In the genomic region with DNA sequence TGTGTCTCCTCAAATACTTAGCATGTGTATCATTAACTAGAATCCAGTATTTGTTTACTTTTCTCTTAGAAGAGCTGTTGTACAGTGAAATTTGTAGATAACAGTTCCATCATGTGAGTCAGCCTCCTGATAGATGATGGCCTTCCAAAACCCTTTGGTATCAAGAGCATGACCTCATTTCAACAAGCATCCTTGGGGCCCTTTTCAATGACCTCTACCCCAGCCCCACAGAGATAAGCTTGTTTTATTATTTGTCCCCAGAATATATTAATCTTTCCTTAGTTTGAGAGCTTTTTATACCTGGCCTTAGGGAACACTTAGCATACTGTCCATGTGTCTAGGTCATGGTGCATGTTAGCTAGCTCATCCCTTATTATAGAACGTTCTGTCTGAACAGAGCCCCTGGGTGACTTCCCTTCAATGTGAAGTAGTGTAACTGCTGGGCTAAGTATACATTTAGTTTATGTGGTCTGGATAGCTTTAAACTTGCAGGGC, we compare ENCODE assay signal across 19 mouse cellular contexts. TPM values are rescaled to one million over a fixed set of nuclear protein-coding genes. Genes with fewer than 3 reads are reported as not detected.
"Had no signal": no experiment of that assay in that cellular context is flagged by ENCODE, and none has a peak within 500 bp of the region (broad histone marks: within the 10 kb centered on the region; RNA-seq: fewer than 3 reads in every experiment).

No protein-coding gene starts in this region.

- DNase-seq: lung, embryonic 14.5 days; lung, postnatal 10 days; lung, postnatal 4 days; midbrain, embryonic 14.5 days; retina, postnatal 1 day; right cerebral cortex, adult 18-20 months; right cerebral cortex, postnatal 25 days; right cerebral cortex, postnatal 4 days; spleen, adult 18-20 months; thymus, adult 18-20 months; thymus, postnatal 25 days; thymus, postnatal 4 days had no signal

- H3K27me3 ChIP-seq: midbrain, embryonic 12.5 days; neural tube, embryonic 13.5 days; neural tube, embryonic 15.5 days had no signal

- H3K4me2 ChIP-seq: lung, embryonic 14.5 days; midbrain, embryonic 12.5 days; neural tube, embryonic 13.5 days; neural tube, embryonic 15.5 days had no signal

- H3K9me3 ChIP-seq: midbrain, embryonic 10.5 days; midbrain, embryonic 12.5 days; neural tube, embryonic 13.5 days; neural tube, embryonic 15.5 days had no signal

- H3K4me3 ChIP-seq: midbrain, embryonic 10.5 days; midbrain, embryonic 12.5 days; myocyte; neural tube, embryonic 13.5 days; neural tube, embryonic 15.5 days had no signal

- H3K9ac ChIP-seq: lung, embryonic 14.5 days; midbrain, embryonic 12.5 days; neural tube, embryonic 13.5 days; neural tube, embryonic 15.5 days had no signal

- ATAC-seq: midbrain, embryonic 16.5 days had no signal

- H3K4me1 ChIP-seq: midbrain, embryonic 10.5 days; midbrain, embryonic 12.5 days; neural tube, embryonic 13.5 days; neural tube, embryonic 15.5 days had no signal

- H3K27ac ChIP-seq: midbrain, embryonic 10.5 days; midbrain, embryonic 12.5 days; neural tube, embryonic 13.5 days; neural tube, embryonic 15.5 days had no signal

RNA-seq across cellular contexts. Expression of a gene that starts 43.2 kb away (rescaled TPM):
- polyA plus RNA-seq: midbrain, embryonic 16.5 days; stomach, embryonic 14.5 days had no signal
